Mouse (Mus musculus) hindbrain, embryonic 14.5 days (tissue): ENCODE results near the gene Adamts16. TPM values are rescaled to one million over a fixed set of nuclear protein-coding genes. Genes with fewer than 3 reads are reported as not detected.

ENCODE experiments used
- ATAC-seq: fragments of 200-750 bp; cut with Nextera tagmentation; 2 replicates; pipeline ENCODE4 v1.8.0; 2017; ENCODE audit warnings: moderate number of reproducible peaks, mild to moderate bottlenecking, moderate TSS enrichment, moderate library complexity; ENCODE audit not compliant: low FRiP score
- DNase-seq: peaks from one replicate; pipeline ENCODE4 v3.0.0-alpha.2; 2015; ENCODE audit warnings: low spot score
- H3K27ac ChIP-seq: fragments of 300-500 bp; sonication (generic); 2 replicates; pipeline ENCODE4 v1.5.1; 2014; ENCODE audit warnings: mild to moderate bottlenecking, moderate library complexity
- H3K27me3 ChIP-seq: fragments of 300-500 bp; sonication (generic); 2 replicates; pipeline ENCODE4 v1.6.1; 2014; ENCODE audit warnings: mild to moderate bottlenecking, low read length, mixed read lengths; ENCODE audit not compliant: control insufficient read depth, insufficient read depth
- H3K36me3 ChIP-seq: fragments of 300-500 bp; sonication (generic); replicated peaks from 2 replicates; pipeline ENCODE4 v1.6.1; 2014; ENCODE audit not compliant: control insufficient read depth, insufficient read depth
- H3K4me1 ChIP-seq: fragments of 300-500 bp; sonication (generic); replicated peaks from 2 replicates; pipeline ENCODE4 v1.6.1; 2014; ENCODE audit warnings: antibody characterized with exemption, low read length, mixed read lengths; ENCODE audit not compliant: control insufficient read depth, insufficient read depth
- H3K4me2 ChIP-seq: fragments of 300-500 bp; sonication (generic); replicated peaks from 2 replicates; pipeline ENCODE4 v1.6.1; 2014; ENCODE audit warnings: mild to moderate bottlenecking, moderate library complexity
- H3K4me3 ChIP-seq: fragments of 300-500 bp; sonication (generic); replicated peaks from 2 replicates; pipeline ENCODE4 v1.5.1; 2014; ENCODE audit warnings: mild to moderate bottlenecking, low read length
- H3K9ac ChIP-seq: fragments of 300-500 bp; sonication (generic); 2 replicates; pipeline ENCODE4 v1.6.1; 2014
- H3K9me3 ChIP-seq: fragments of 300-500 bp; sonication (generic); 2 replicates; pipeline ENCODE4 v1.6.1; 2016; ENCODE audit warnings: low read length; ENCODE audit not compliant: control insufficient read depth
- WGBS: fragments of 180-500 bp; shearing (Covaris S2); extraction: QIAGEN DNeasy Blood & Tissue Kit; methylation state at CpG from one replicate; pipeline ENCODE4 v1.1.7; 2014; 5-methylcytosine and 5-hydroxymethylcytosine counted together
- polyA plus RNA-seq: library from polyadenylated mRNA; unstranded; fragments of >200 nt; fragmentation: Nextera tagmentation; extraction: Ambion mirVana; gene quantifications from 2 replicates; pipeline ENCODE4 v1.2.1, GENCODE M21; 2014

Adamts16 gene
- polyA plus RNA-seq, 1 experiment from 2014 or later: 5.0 TPM

- WGBS: 86% methylated on average over 2 of the region's 2 CpGs
- no peak overlapping the region for H3K27ac ChIP-seq
- no peaks in the 10 kb centered on the region for H3K4me1 ChIP-seq
- H3K9me3 ChIP-seq: no peaks in the 10 kb centered on the region
- ATAC-seq (no peak), DNase-seq (no peak)
- H3K9ac ChIP-seq: no peak overlapping the region
- H3K27me3 ChIP-seq: no peaks in the 10 kb centered on the region
- no peak overlapping the region for H3K4me3 ChIP-seq
- no peaks in the 10 kb centered on the region for H3K36me3 ChIP-seq
- H3K4me2 ChIP-seq: no peak overlapping the region
These were observed 56.5 kb downstream of the Adamts16 start for GRCm38 (mm10) chr13:70785078-70785477.

- no peaks in the 10 kb centered on the region for H3K27me3 ChIP-seq
- ATAC-seq: no peak
- H3K4me2 ChIP-seq: no peak overlapping the region
- no peaks in the 10 kb centered on the region for H3K9me3 ChIP-seq
- 76% methylated on average over 5 of the region's 5 CpGs for WGBS
- no peak overlapping the region for H3K4me3 ChIP-seq
- H3K9ac ChIP-seq: no peak overlapping the region
- no peak overlapping the region for H3K27ac ChIP-seq
- H3K36me3 ChIP-seq: no peaks in the 10 kb centered on the region
- no peak for DNase-seq
- no peaks in the 10 kb centered on the region for H3K4me1 ChIP-seq
These were observed 57.5 kb downstream of the Adamts16 start for GRCm38 (mm10) chr13:70784126-70784525.

DNA sequence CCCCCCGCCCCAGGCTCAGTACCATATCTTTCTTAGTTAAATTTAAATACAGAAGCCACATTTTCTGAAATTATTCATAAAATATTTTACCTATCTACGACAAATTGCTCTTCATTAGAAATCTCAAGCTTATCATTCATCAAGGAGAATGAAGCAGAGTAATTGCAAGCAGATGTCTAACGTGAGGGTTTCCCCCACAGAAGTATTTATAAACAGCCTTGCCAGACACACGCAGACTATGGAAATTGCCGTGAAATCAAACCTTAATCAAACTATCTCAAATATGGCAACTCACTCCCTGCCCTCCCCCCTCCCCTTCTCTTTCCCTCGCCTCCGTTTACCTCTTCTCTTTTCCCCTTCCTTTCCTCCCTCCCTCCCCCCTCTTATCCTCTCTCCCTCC, 61.8 kb downstream of the Adamts16 start:
- H3K9ac ChIP-seq: no peak overlapping the region
- H3K4me1 ChIP-seq: no peaks in the 10 kb centered on the region
- H3K27ac ChIP-seq: no peak overlapping the region
- no peak overlapping the region for H3K4me3 ChIP-seq
- H3K36me3 ChIP-seq: no peaks in the 10 kb centered on the region
- no peaks in the 10 kb centered on the region for H3K27me3 ChIP-seq
- H3K4me2 ChIP-seq: no peak overlapping the region
- DNase-seq (no peak), ATAC-seq (no peak)
- H3K9me3 ChIP-seq: no peaks in the 10 kb centered on the region
- WGBS: 48% methylated on average over 7 of the region's 7 CpGs

GRCm38 (mm10) chr13:70778872-70779554, 62.6 kb downstream of the Adamts16 start:
- no peak overlapping the region for H3K9ac ChIP-seq
- DNase-seq: no peak

DNA sequence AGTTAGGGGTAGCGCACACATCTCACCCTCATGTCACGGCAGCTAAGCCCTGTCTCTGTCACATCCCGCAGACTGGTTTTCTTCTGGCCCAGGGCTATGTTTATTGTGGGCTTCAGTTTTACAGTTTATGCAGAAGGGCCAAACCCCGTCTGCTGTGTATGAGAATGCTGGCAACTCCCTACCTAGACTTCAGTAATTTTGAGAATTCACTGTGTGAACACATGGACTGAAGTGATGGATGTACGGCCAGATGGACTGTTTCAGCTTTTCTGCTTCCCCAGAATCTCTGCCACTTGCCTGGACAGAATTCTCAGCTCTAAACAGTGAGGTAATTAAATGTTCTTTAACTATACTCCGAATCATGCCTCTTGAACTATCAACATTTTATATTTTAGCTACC, 70.5 kb downstream of the Adamts16 start:
- H3K9me3 ChIP-seq: no peaks in the 10 kb centered on the region
- no peak overlapping the region for H3K9ac ChIP-seq
- H3K36me3 ChIP-seq: no peaks in the 10 kb centered on the region
- ATAC-seq (no peak), DNase-seq (no peak)
- no peak overlapping the region for H3K4me2 ChIP-seq
- 93% methylated on average over 6 of the region's 6 CpGs for WGBS
- H3K4me3 ChIP-seq: no peak overlapping the region
- no peak overlapping the region for H3K27ac ChIP-seq
- H3K27me3 ChIP-seq: no peaks in the 10 kb centered on the region
- H3K4me1 ChIP-seq: no peaks in the 10 kb centered on the region

More at GRCm38 (mm10) chr13:70778872-70779554, 62.6 kb downstream of the Adamts16 start:
- Histone ChIP-seq H3K4me1 (no peaks in the 10 kb centered on the region), H3K36me3 (no peaks in the 10 kb centered on the region), H3K27me3 (no peaks in the 10 kb centered on the region), H3K4me3 (no peak overlapping the region), H3K4me2 (no peak overlapping the region), H3K27ac (no peak overlapping the region), H3K9me3 (no peaks in the 10 kb centered on the region)
- no peak for ATAC-seq
- WGBS: 79% methylated on average over 9 of the region's 9 CpGs

DNA sequence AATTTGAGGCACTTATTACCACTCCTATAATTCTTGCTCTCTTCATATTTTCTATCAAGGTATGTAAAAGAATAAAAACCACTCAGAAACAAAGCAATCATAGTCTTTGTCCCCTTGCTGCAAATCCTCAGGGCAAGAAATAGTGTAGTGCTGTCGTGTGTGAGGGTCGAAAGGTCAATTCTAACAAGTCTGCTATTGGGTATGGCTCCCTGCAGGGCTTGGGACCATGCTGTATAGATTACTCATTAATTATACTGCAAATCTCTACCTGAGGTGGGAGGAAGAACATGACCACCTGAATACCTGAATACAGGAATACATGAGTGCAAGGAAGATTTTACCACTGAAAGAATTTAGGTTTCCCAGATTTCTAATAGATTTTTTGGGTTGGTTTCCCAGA, 72.5 kb downstream of the Adamts16 start:
- 65% methylated on average over 2 of the region's 2 CpGs for WGBS
- no peak for ATAC-seq
- H3K4me1 ChIP-seq: no peaks in the 10 kb centered on the region

DNA sequence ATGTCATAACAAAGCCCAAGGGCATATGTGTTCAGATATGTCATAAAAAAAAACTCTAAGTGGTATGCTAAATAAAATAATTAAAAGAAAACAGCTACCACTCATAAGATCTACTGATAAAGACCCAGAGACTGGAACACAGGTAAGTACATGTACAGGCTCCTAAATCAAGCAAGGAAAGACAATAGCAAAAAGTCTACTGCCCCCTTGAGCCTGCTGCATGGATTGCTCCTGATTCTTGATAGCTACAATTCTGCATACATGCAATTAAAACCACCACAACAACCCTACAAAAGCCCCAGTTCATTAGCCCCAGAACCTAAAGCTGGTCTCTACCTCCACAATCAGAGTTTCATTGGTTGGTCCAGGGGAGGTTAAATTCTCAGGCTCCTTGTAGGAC, 74.1 kb downstream of the Adamts16 start:
- Histone ChIP-seq H3K9me3 (no peaks in the 10 kb centered on the region), H3K9ac (no peak overlapping the region), H3K36me3 (no peaks in the 10 kb centered on the region), H3K27ac (no peak overlapping the region), H3K4me2 (no peak overlapping the region), H3K4me3 (no peak overlapping the region), H3K4me1 (no peaks in the 10 kb centered on the region), H3K27me3 (no peaks in the 10 kb centered on the region)
- no peak for DNase-seq
- no peak for ATAC-seq

More for the DNA sequence above, 72.5 kb downstream of the Adamts16 start:
- Histone ChIP-seq H3K9me3 (no peaks in the 10 kb centered on the region), H3K36me3 (no peaks in the 10 kb centered on the region), H3K9ac (no peak overlapping the region), H3K27me3 (no peaks in the 10 kb centered on the region), H3K4me3 (no peak overlapping the region), H3K4me2 (no peak overlapping the region), H3K27ac (no peak overlapping the region)
- DNase-seq: no peak

- ATAC-seq (no peak), DNase-seq (no peak)
- H3K9ac ChIP-seq: no peak overlapping the region
- 90% methylated on average over 6 of the region's 6 CpGs for WGBS
- no peaks in the 10 kb centered on the region for H3K27me3 ChIP-seq
- H3K27ac ChIP-seq: no peak overlapping the region
- H3K4me3 ChIP-seq: no peak overlapping the region
- H3K4me2 ChIP-seq: no peak overlapping the region
- H3K4me1 ChIP-seq: no peaks in the 10 kb centered on the region
- no peaks in the 10 kb centered on the region for H3K36me3 ChIP-seq
- no peaks in the 10 kb centered on the region for H3K9me3 ChIP-seq
These were observed 76.9 kb downstream of the Adamts16 start for GRCm38 (mm10) chr13:70764682-70765081.

DNA sequence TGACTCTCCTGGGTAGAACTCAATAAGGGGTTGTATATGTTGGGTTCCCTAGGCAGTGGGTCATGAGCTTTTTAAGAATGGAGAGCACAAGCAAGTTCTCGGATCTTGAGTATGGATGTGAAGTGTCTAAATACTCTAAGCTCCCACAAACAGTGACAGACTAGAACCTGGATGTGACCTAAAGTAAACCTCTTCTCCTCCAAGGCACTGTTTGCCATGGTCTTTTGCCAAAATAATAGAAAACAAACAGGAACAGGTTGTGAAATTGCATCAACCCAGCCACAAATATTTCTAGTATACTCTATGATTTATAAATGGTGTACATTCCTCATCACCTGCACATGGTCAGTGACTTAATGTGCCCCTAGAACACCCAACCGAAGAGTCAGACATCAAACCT, 79.0 kb downstream of the Adamts16 start:
- Histone ChIP-seq H3K9ac (no peak overlapping the region), H3K9me3 (no peaks in the 10 kb centered on the region), H3K27me3 (no peaks in the 10 kb centered on the region), H3K36me3 (no peaks in the 10 kb centered on the region), H3K27ac (no peak overlapping the region), H3K4me1 (no peaks in the 10 kb centered on the region), H3K4me3 (no peak overlapping the region), H3K4me2 (no peak overlapping the region)
- 95% methylated on average over 2 of the region's 2 CpGs for WGBS
- DNase-seq (no peak), ATAC-seq (no peak)

GRCm38 (mm10) chr13:70761312-70761711, 80.3 kb downstream of the Adamts16 start:
- H3K9ac ChIP-seq: no peak overlapping the region
- no peaks in the 10 kb centered on the region for H3K9me3 ChIP-seq
- no peaks in the 10 kb centered on the region for H3K27me3 ChIP-seq
- no peak overlapping the region for H3K4me3 ChIP-seq
- no peak overlapping the region for H3K27ac ChIP-seq
- ATAC-seq (no peak), DNase-seq (no peak)
- no peaks in the 10 kb centered on the region for H3K36me3 ChIP-seq
- WGBS: 80% methylated on average over 2 of the region's 2 CpGs
- H3K4me1 ChIP-seq: no peaks in the 10 kb centered on the region
- H3K4me2 ChIP-seq: no peak overlapping the region
